ENCODE assay signal across 15 mouse cellular contexts in genomic region chr12:37274658-37275019, GRCm38 (mm10). TPM values are rescaled to one million over a fixed set of nuclear protein-coding genes. Genes with fewer than 3 reads are reported as not detected.
"Had no signal": no experiment of that assay in that cellular context is flagged by ENCODE, and none has a peak within 500 bp of the region (broad histone marks: within the 10 kb centered on the region; RNA-seq: fewer than 3 reads in every experiment).

No protein-coding gene starts in this region.

- ATAC-seq: liver, embryonic 12.5 days had no signal

- H3K4me1 ChIP-seq: liver, embryonic 12.5 days; midbrain, embryonic 13.5 days; neural tube, embryonic 12.5 days; stomach, embryonic 15.5 days had no signal

- H3K9ac ChIP-seq: liver, embryonic 12.5 days; liver, embryonic 14.5 days; lung, embryonic 14.5 days; midbrain, embryonic 13.5 days; neural tube, embryonic 12.5 days; stomach, embryonic 15.5 days had no signal

- DNase-seq: lung, adult 18-20 months; lung, embryonic 14.5 days; lung, postnatal 10 days; lung, postnatal 4 days; right cerebral cortex, postnatal 14 days; thymus, adult 2 months; thymus, postnatal 25 days; thymus, postnatal 4 days had no signal

- H3K27ac ChIP-seq: liver, embryonic 12.5 days; liver, embryonic 14.5 days; midbrain, embryonic 13.5 days; neural tube, embryonic 12.5 days; stomach, embryonic 15.5 days; stomach, postnatal 0 days had no signal

- H3K27me3 ChIP-seq: liver, embryonic 12.5 days; midbrain, embryonic 13.5 days; neural tube, embryonic 12.5 days; stomach, embryonic 15.5 days had no signal

- H3K4me2 ChIP-seq: liver, embryonic 12.5 days; lung, embryonic 14.5 days; midbrain, embryonic 13.5 days; neural tube, embryonic 12.5 days; stomach, embryonic 15.5 days had no signal

- H3K36me3 ChIP-seq: liver, embryonic 12.5 days; midbrain, embryonic 13.5 days; neural tube, embryonic 12.5 days; stomach, embryonic 15.5 days had no signal

- H3K9me3 ChIP-seq: liver, embryonic 12.5 days; midbrain, embryonic 13.5 days; neural tube, embryonic 12.5 days; stomach, embryonic 15.5 days had no signal

- H3K4me3 ChIP-seq: liver, embryonic 12.5 days; midbrain, embryonic 13.5 days; neural tube, embryonic 12.5 days; stomach, embryonic 15.5 days had no signal

RNA-seq across cellular contexts. Expression of gene Agmo, which starts 33.2 kb away (rescaled TPM):
- total RNA-seq: neutrophil, adult 5-6 weeks had no signal
